Mouse (Mus musculus) frontal cortex, postnatal 14 days (tissue): ENCODE data around the gene Larp1b.
"Not testable (repeated sequence)": the region's sequence is repeated elsewhere in the genome, so short reads cannot be mapped to it uniquely, and the experiment has no call there.

Experiments used
- DNase-seq, 2 experiments: peaks; one replicate each; pipeline ENCODE4 v3.0.0; 2022; ENCODE audit warnings: low spot score in 2 of 2

The Larp1b gene

DNA sequence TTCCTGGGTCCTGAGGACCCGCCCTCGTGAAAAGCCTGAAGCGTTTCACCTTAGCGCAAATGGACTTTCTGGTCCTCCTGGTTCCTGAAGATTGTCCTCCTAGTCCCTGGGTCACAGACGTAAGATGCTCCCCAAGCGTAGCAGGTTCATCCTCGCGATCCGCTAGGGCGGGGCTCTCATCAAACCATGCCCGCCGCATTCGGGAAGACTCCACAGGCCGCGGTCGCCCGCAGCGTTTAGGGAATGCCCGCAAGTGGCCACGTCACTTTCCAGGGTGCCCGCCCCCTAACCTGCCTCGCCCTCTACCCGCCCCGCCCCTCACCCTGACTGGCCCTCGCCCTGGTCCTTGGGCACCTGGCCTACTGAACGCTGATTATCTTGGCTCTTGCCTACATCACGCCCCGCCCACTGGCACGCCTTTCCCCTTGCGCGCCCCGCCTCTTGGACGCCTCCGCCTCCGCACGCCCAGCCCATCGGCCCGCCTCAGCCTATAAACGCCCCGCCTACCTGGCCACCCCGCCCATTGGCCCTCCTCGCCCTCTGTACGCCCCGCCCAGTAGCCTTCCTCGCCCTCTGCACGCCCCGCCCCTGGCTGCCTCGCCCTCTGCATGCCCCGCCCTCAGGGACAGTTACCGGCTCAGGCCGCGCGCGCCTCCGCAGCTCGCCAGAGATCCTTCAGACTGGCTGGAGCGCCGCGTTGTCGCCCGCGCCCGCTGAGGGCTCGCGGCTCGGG, at the start of gene Larp1b:
Gene Larp1b (plus strand): TSS at position 659 of the 733 bp plus-strand sequence.
- peak; percentile 96 to 99 for DNase-seq

DNA sequence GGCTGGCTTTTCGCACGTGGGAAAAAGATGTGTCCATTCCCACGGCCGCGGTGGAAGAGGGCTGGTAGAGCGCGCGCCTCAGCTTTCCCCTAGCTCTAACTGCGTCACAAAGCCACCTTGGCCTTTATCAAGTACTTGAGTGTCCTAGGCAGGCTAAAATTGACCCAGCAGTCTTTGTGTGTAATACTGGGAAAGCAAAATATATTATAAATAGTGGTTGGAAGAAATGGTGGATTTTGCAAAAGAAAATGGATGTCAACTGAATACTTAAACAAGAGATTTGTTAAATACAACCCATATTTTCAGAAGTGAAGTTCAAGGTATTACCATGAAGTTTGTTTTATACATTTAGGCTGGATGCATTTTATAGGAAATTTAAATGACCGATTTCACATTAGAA, 47.2 kb upstream of the Larp1b start, which contains the start of gene 1700034I23Rik:
Gene 1700034I23Rik (minus strand): TSS at position 101 of the 400 bp plus-strand sequence.
- DNase-seq = not testable (repeated sequence)

DNA sequence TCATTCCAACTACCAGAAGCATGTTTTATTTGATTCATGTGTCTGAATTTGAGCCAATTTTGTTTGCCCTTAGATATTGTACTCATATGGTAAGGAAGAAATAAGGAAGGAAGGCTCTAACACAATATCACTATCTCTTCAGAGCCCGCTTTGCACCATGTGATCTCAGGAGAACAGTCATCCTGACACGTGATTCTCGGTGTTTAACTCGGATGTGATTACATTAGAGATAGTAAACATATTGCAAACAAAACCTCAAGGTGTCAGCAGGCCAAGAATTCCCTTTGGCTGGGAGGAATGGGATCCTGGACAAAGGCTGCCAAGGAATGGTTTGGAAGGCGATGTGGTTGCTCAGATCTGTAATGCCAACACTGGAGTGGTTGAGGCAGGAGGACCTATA, 11.4 kb upstream of the Larp1b start:
- no peak for DNase-seq

GRCm38 (mm10) chr3:40938592-40938991, 11.0 kb upstream of the Larp1b start:
- DNase-seq = no peak

DNA sequence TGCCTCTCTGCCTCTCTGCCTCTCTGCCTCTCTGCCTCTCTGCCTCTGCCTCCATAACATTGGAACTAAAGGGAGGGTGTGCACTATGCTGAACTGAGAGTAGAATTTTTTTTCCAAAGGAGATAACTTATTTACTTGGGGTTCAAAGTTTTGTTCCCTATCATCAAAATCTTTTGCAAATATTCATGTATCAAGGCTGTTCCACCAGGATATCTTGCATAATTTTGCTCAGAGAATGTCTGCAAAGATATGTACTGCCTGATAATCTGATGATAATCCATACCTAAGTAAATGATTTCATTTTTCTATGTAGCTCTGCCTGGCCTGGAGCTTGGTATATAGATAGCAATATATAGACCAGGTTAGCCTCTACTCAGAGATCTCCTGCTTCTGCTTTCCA, 10.6 kb upstream of the Larp1b start:
- DNase-seq = no peak

- peak in 1 of 2 experiments; percentile 30 for DNase-seq
These were observed 424 bp downstream of the Larp1b start for GRCm38 (mm10) chr3:40949903-40950600.

DNA sequence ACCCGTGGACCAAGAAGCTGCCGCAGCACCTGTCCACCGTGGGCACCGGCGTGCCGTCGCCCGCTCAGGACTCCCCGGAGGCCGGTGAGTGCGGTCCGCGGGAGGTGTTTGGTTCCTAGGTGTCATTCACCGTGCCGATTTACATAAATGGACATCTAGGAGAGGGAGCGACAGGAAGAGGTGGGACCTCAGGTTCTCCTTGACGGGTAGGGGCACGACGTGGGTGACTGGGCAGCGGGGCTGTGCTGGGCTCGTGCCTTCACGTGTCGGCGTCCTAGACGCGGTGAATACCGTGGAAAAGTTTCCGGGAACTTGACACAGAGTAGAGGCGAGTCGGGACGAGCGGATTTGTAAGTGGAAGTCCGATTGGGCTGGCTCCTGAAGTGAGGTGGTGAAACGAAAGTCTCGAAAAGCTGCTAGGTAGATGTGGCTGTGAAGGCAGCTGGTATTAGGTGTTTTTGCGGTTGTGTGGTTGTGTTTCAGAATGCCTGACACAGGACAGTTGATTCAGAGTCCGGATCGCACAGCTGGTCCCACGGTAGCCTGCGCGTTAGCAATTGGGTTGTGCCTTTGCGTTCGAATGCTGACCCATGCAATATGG, 1.1 kb downstream of the Larp1b start:
- DNase-seq = peak in 1 of 2 experiments; percentile 16

- no peak for DNase-seq
These were observed 1.7 kb downstream of the Larp1b start for GRCm38 (mm10) chr3:40951365-40951764.

DNA sequence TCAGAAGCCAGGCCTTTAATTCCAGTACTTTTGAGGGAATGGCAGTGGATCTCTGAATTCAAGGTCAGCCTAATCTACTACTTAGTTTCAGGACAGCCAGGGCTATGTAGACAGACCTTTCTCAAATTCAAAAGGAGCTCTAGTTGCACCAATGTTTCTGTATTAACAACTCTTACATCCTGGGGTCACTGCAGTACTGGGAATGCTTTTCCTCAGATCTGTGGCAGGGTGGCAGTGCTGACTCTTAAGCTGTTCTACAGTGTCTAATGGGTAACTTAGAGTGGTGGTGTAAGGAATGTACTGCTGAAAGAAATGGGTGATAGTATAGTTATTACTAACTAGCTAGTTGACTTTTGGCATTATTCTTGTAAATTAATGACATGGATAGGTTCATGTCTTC, 3.0 kb downstream of the Larp1b start:
- DNase-seq = no peak

GRCm38 (mm10) chr3:40954792-40955191, 5.2 kb downstream of the Larp1b start:
- no peak for DNase-seq

- DNase-seq = no peak
These were observed 9.2 kb downstream of the Larp1b start for GRCm38 (mm10) chr3:40958831-40959230.

- no peak for DNase-seq
These were observed 31.1 kb downstream of the Larp1b start for GRCm38 (mm10) chr3:40980758-40981157.

DNA sequence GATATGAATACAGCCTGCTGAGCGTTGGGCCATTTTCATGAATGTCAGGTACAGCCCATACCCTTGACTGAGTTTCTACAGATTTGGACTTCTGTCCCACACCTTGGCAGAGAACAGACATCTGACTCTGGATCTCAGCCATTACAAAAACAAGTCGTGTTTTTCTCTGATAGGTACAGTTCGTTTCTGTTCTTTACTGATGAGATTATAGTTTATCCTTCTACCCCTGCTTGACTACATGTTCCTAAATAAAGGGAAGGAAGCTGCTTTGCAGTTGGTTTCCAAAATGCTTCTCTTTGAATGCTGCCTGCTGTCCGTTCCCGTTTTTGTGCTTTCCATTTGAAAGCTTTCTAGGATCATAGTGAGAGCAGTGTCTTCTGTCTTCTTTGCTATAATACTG, 37.9 kb downstream of the Larp1b start:
- no peak for DNase-seq

- DNase-seq = no peak
These were observed 39.1 kb downstream of the Larp1b start for GRCm38 (mm10) chr3:40988722-40989121.

- no peak for DNase-seq
These were observed 41.9 kb downstream of the Larp1b start for GRCm38 (mm10) chr3:40991541-40991940.

GRCm38 (mm10) chr3:40995161-40995560, 45.5 kb downstream of the Larp1b start:
- no peak for DNase-seq

- DNase-seq = no peak
These were observed 59.7 kb downstream of the Larp1b start for GRCm38 (mm10) chr3:41009315-41009714.

DNA sequence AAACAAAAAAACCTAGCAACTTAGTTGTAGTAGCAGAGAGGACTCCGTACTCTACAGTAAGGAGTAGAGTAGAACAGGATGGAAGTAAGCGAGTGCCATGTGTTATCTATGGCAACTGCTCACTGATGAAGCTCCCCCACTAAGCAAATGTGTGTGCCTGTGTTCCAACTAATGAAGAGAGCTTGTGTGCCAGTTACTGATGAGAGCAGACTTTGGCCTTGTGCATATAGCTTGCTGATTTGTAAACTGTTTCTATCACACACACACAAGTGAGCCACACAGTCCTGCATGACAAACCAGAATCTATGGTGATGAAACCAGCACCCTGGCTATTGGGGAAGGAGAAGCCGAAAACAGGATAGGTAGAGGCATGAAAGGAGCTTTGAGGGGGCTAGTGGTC, 60.4 kb downstream of the Larp1b start:
- DNase-seq = no peak

DNA sequence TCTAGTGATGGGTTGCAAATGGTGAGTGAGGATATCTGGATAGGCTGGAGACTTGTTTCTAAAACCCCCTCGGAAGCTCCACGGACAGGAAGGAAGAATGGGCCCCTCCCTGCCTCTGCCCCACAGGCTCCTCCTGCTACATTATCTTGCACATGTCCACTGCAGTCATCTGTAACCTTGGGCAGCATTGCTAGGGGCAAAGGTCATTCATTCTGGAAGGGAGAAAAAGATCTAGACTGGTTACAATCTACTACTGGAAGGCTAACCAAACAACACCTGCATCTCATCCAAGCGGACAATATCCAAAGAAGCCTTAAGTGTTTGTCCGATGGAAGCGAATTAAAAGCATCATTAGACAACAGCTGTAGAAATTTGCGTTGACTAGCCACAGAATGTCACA, 61.1 kb downstream of the Larp1b start:
- no peak for DNase-seq

GRCm38 (mm10) chr3:41012451-41012850, 62.8 kb downstream of the Larp1b start:
- DNase-seq = no peak

DNA sequence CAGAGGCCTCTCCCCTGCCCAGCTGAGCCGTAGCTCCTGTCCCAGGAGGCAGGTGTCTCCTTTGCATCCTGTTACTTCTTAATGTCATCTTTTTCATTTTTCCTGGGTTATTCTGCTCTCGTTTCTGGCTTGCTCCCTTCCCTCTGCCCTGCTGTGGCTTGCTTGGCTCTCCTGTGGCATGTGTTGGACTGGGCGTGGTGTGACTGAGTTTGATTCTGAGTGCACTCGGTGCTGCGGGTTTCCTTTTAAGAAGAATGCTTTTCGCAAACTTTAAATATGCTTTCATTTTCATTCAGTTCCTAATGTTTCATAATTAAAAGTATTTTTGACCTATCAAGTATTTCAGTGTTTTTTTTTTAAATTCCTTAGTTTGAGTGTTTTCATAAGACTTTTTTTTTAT, 65.3 kb downstream of the Larp1b start:
- DNase-seq = no peak

DNA sequence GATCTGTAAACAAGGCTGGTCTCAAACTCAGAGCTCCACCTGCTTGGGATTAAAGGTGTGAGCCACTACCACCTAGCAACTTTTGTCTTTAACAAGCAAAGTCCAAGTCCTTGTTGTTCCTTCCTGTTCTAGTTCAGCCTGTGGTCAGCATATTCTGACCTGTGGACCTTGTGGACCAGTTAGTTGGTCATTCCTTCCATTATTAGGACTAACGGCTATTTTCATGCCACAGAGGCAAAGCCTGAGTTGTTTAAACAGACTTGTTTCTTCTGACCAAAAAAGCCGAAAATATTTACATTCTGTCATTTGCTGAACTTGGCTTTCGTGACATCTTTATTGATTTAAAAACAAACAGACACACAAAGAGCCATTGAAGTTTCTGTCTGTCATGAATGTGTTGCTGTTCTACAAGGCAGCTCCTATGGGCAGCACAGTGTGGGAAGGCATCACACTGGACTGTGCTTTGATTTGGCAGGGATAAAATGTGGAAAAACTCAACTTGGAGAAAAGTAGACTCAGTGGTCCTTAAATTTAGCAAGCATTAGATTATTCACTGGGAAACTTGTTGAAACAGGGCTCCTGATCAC, 68.5 kb downstream of the Larp1b start:
- no peak for DNase-seq
